Comparison of ENCODE assay signal across 17 mouse cellular contexts in the genomic region with DNA sequence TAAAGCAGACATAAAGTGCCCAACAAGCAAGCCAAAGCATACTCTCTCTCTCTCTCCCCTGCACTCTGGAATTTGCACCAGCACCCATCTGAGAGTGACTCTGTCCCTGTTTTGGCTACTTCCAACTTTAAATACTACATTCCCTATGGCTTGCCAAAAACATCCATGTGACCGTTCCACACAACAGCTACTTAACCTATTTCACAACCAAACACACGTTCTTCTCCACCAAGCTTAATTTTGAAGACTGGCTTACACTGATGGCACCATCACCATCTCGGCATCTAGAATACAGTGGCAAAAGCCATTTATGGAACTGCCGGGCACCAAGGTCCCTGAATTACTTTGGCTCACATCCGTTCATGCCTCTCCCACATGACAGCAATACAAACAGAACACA. TPM values are rescaled to one million over a fixed set of nuclear protein-coding genes. Genes with fewer than 3 reads are reported as not detected.
DNase-seq lines count a peak whose midpoint lies in the region; ATAC-seq lines count a peak whose summit lies in the region.
"Had no signal": no experiment of that assay in that cellular context is flagged by ENCODE, and none has a peak within 500 bp of the region (broad histone marks: within the 10 kb centered on the region; RNA-seq: fewer than 3 reads in every experiment).

No protein-coding gene starts in this region.

- peak; percentile 25 for DNase-seq in adrenal gland, adult 2 months
- no peak for DNase-seq in adrenal gland, postnatal 14 days
- DNase-seq in limb, embryonic 10.5 days (ENCODE audit: low spot score) = no peak
- DNase-seq in fat pad, adult 2 months (ENCODE audit: extremely low read depth, low read depth, low spot score) = peak; percentile 28
- no peak for DNase-seq in cerebellum, adult 9-11 months
- DNase-seq: adrenal gland, postnatal 25 days; cerebellum, postnatal 10 days; kidney, adult 11 months; right cerebral cortex, postnatal 25 days; thymus, postnatal 14 days had no signal

- H3K9ac ChIP-seq in limb, embryonic 13.5 days = no peak overlapping the region
- H3K9ac ChIP-seq in lung, embryonic 16.5 days (ENCODE audit: low read length) = no peak overlapping the region
- H3K9ac ChIP-seq: heart, embryonic 13.5 days had no signal

- H3K27ac ChIP-seq in limb, embryonic 13.5 days = no peak overlapping the region
- no peak overlapping the region for H3K27ac ChIP-seq in limb, embryonic 10.5 days
- H3K27ac ChIP-seq in lung, embryonic 16.5 days (ENCODE audit: low read length) = no peak overlapping the region
- H3K27ac ChIP-seq: forebrain, embryonic 10.5 days; heart, embryonic 13.5 days; hindbrain, postnatal 0 days; midbrain, embryonic 13.5 days had no signal

- H3K4me1 ChIP-seq in limb, embryonic 13.5 days = peaks cover 38% of the 10 kb centered on the region
- peaks cover 38% of the 10 kb centered on the region for H3K4me1 ChIP-seq in limb, embryonic 10.5 days
- H3K4me1 ChIP-seq in lung, embryonic 16.5 days (replicated peaks; ENCODE audit: control insufficient read depth, insufficient read depth, low read length) = peaks cover 41% of the 10 kb centered on the region

- no peak for ATAC-seq in limb, embryonic 13.5 days (ENCODE audit: low FRiP score, low read depth)
- no peak for ATAC-seq in lung, embryonic 16.5 days (ENCODE audit: low read depth)
- ATAC-seq in megakaryocyte progenitor cell, adult 5-6 weeks (replicated peaks; ENCODE audit: poor library complexity) = no peak
- ATAC-seq: hindbrain, postnatal 0 days; midbrain, embryonic 13.5 days had no signal

- no peak overlapping the region for H3K4me3 ChIP-seq in limb, embryonic 13.5 days
- H3K4me3 ChIP-seq in limb, embryonic 10.5 days = no peak overlapping the region
- no peak overlapping the region for H3K4me3 ChIP-seq in lung, embryonic 16.5 days (ENCODE audit: low read length)
- H3K4me3 ChIP-seq: heart, embryonic 13.5 days; midbrain, embryonic 13.5 days had no signal

- H3K9me3 ChIP-seq in limb, embryonic 13.5 days = no peaks in the 10 kb centered on the region
- H3K9me3 ChIP-seq in limb, embryonic 10.5 days (replicated peaks) = no peaks in the 10 kb centered on the region
- no peaks in the 10 kb centered on the region for H3K9me3 ChIP-seq in lung, embryonic 16.5 days (ENCODE audit: control insufficient read depth, low read length)
- H3K9me3 ChIP-seq: forebrain, embryonic 10.5 days; heart, embryonic 13.5 days; midbrain, embryonic 13.5 days had no signal

- H3K36me3 ChIP-seq in limb, embryonic 13.5 days = no peaks in the 10 kb centered on the region
- H3K36me3 ChIP-seq in limb, embryonic 10.5 days = peaks cover 6% of the 10 kb centered on the region
- H3K36me3 ChIP-seq in lung, embryonic 16.5 days (ENCODE audit: control insufficient read depth, insufficient read depth, low read length) = no peaks in the 10 kb centered on the region
- H3K36me3 ChIP-seq: midbrain, embryonic 13.5 days had no signal

- 0 out of 2 replicates have a peak overlapping the region, but pooled peaks have one; percentile 9 for H3K4me2 ChIP-seq in limb, embryonic 13.5 days (replicated peaks)
- peak overlapping the region; percentile 11; the same call in 1 of the 2 replicates for H3K4me2 ChIP-seq in lung, embryonic 16.5 days (ENCODE audit: low read depth, low read length)
- H3K4me2 ChIP-seq: midbrain, embryonic 13.5 days had no signal

- 89% methylated on average over 5 of the region's 5 CpGs for WGBS in limb, embryonic 13.5 days
- WGBS in limb, embryonic 10.5 days = 92% methylated on average over 5 of the region's 5 CpGs
- 48% methylated on average over 5 of the region's 5 CpGs for WGBS in lung, embryonic 16.5 days

- H3K27me3 ChIP-seq in limb, embryonic 13.5 days = no peaks in the 10 kb centered on the region
- H3K27me3 ChIP-seq in limb, embryonic 10.5 days (ENCODE audit: low read depth, poor library complexity, severe bottlenecking) = no peaks in the 10 kb centered on the region
- no peaks in the 10 kb centered on the region for H3K27me3 ChIP-seq in lung, embryonic 16.5 days (ENCODE audit: control insufficient read depth, insufficient read depth, low read depth, low read length)
- H3K27me3 ChIP-seq: heart, embryonic 13.5 days; midbrain, embryonic 13.5 days had no signal

RNA-seq across cellular contexts. Expression of gene Scaf4, which starts 3.3 kb away (rescaled TPM):
- total RNA-seq in adrenal gland, adult 2 months (2021) = 10 to 100 TPM; 32.8 to 53.7 TPM
- 76.9 and 81.3 TPM in 2 replicates for polyA plus RNA-seq in adrenal gland, adult 2 months (2012; rRNA removed)
- total RNA-seq in adrenal gland, postnatal 14 days (2021) = 46.8 and 56.0 TPM in 2 replicates
- 27.3 and 28.5 TPM in 2 replicates for polyA plus RNA-seq in limb, embryonic 13.5 days (2015; fragmentation: Nextera tagmentation; extraction: Ambion mirVana)
- 38.8 and 39.6 TPM in 2 replicates for polyA plus RNA-seq in limb, embryonic 10.5 days (2016; fragmentation: Nextera tagmentation; extraction: Ambion mirVana)
- polyA plus RNA-seq in lung, embryonic 16.5 days (2015; fragmentation: Nextera tagmentation; extraction: Ambion mirVana) = 22.4 and 22.5 TPM in 2 replicates
- 64.0 and 67.2 TPM in 2 replicates for total RNA-seq in megakaryocyte progenitor cell, adult 5-6 weeks (2015)
- total RNA-seq in megakaryocyte progenitor cell, adult 5-6 weeks (2017) = 14.1 and 18.5 TPM in 2 replicates

Comparison
In these comparisons a context has a peak if more than half of its experiments do, and no peak if none do; other contexts are left out.
1. DNase-seq: peak in adrenal gland, adult 2 months (single experiment) and fat pad, adult 2 months (single experiment); none in adrenal gland, postnatal 14 days (single experiment), limb, embryonic 10.5 days (single experiment) and cerebellum, adult 9-11 months (single experiment).